Mouse (Mus musculus) cerebellum, adult 2 months (tissue): ENCODE results near the gene Rora.

ENCODE experiments used
- CTCF ChIP-seq: fragments of 200-500 bp; IDR thresholded peaks from 2 replicates; pipeline ENCODE4 v1.5.1; 2011; ENCODE audit warnings: low read depth, mild to moderate bottlenecking, control low read depth, low read length, moderate library complexity, borderline replicate concordance; ENCODE audit not compliant: insufficient read depth
- POLR2A ChIP-seq: fragments of 200-500 bp; IDR thresholded peaks from 2 replicates; pipeline ENCODE4 v1.6.1; 2011; ENCODE audit warnings: low read length, control low read depth, borderline replicate concordance; ENCODE audit not compliant: insufficient read depth

DNA sequence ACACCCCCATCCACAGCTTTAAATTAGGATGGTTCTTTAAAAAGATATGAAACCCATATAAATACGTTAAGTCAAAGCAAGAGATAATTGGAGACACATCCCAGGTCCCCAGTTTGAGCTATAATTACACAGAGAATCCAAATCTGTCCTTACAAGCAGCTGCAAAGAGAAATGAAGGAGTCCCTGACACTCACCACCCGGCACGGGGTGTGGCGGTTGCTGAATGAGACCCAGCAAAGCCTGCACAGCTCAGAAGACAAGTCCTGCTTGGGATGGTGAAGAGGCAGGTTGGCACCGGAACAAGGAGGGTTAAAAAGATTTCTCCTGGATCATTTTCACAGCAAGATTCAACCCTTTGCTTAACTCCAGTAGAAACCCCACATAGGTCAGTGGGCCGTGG, 272.8 kb downstream of the Rora start:
- no peak for TF ChIP-seq CTCF
- no peak for TF ChIP-seq POLR2A
